Mouse (Mus musculus) left cerebral cortex, postnatal 4 days (tissue): Measurements from ENCODE around the gene Ccdc124. TPM values are rescaled to one million over a fixed set of nuclear protein-coding genes. Genes with fewer than 3 reads are reported as not detected.

Experiments used
- DNase-seq: peaks from one replicate; pipeline ENCODE4 v3.0.0-alpha.2; 2022
- intact Hi-C: fragments of 180-260 bp; cut with DNase I; formaldehyde crosslinking; loops from one replicate; pipeline ENCODE4 v1.15.1; 2025
- total RNA-seq, 2 experiments: library from RNA; stranded (reverse); gene quantifications; 2 replicates each; pipeline ENCODE4 v1.2.3; 2021

Gene Ccdc124
- total RNA-seq, 2 experiments from 2014 or later = 86.2 to 89.3 TPM

DNA sequence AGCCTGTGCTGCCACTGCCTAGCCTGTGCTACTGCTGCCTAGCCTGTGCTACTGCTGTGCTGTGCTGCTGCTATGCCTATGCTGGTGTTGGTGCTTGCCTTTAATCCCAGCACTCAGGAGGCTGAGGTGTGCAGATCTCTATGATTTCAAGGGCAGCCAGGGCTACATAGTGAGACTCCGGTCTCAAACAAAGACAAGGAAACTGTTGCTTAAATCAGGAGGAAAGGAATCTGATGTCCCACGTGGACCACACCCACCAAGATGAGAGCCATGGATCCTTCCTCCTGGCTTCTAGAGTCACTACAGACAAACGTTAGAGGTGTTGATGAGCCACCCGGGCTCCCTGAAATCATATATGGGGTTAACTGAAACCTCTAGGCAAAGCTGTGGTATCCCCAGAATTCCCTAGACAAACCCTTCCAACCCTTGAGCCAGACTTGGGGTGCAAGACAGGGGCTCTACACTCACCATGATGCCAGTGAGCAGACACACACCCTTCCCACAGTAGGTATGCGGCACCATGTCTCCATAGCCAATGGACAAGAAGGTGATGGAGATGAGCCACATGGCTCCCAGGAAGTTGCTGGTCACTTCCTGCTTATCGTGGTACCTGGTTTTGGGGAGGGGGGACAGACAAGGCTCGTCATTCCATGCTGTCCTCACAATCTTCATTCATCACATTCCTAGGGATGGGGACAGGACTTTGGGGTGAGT is 23.4 kb downstream of the Ccdc124 start:
- intact Hi-C loops = no loop called here
- no peak for DNase-seq

DNA sequence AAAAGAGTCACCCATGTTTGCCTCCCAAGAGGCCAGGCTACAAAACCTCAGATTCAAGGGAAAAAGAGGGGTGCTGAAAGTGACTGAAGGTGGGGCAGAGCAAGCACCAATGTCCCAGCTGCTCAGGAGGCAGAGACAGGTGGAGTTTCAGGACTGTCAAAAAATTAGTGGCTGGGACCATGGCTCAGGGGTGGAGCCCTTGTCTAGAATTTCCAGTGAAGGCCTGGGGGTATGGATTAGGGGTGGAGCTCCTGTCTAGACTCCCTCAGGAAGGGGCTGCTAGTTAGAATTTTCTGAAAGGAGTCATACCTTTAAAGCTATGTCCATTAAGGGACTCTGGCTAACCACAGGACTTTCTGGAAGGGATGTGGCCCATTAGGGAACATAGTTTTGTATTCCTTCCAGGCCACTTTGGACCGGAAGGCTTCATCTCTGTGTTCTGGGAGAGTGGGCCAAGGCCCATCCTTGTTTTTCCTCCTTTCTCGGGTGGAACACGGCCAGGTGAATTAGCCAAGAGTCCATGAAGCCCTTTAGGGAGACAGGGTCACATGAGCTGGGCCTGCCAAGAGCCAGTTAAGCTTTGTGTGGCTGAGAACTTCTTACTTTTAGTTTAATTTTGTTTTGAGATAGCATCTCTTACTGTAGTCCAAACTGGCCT is 24.3 kb downstream of the Ccdc124 start:
- DNase-seq = no peak
- intact Hi-C loops = no loop called here

GRCm38 (mm10) chr8:70846371-70847154 is 27.2 kb downstream of the Ccdc124 start:
- no peak for DNase-seq
- intact Hi-C loops = no loop called here

DNA sequence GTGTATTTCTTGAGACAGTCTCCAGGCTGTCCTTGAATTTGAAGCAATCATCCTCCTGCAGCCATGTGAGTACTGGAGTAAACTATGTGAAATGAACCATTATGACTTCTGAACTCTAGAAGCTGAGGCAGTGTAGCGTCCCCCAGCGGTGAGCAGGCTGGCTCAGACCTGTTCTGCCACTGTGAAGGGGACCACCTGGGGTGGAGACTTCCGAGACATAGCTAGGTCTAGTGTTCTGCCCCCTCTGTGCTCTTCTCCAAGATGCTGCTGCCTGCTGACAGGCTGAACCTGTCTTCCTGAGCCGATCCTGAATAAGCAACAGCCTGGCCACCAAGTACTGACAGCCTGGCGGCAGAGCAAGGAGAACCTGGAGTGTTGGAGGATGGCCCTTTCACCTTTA is 28.6 kb downstream of the Ccdc124 start:
- intact Hi-C loops = no loop called here
- no peak for DNase-seq

DNA sequence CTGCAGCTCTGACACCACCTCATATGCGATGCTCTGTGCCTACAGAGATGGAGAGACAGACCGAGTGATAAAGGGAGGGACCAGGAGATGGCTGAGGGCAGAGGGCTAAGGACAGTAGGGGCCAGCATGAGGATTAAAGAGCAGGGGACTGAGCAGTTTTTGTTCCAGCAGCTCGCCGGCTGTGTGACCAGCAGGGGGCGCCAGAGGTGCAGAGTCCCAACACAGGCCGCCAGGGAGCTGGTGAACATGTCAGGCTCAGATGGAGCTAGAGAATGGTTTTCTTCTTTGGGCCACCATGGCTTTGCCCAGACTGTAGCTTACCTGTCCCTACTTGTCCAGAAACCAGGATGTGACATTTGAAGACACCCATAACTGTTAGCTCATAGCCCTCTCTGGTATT is 29.2 kb downstream of the Ccdc124 start:
- intact Hi-C loops = loop anchor here (5.0 kb wide), 1 partner anchor 122 kb away; the partner anchor contains the start of gene Pde4c

GRCm38 (mm10) chr8:70843941-70844340 is 29.8 kb downstream of the Ccdc124 start:
- DNase-seq = no peak
- intact Hi-C loops = loop anchor here (5.0 kb wide), 1 partner anchor 122 kb away; the partner anchor contains the start of gene Pde4c

More for the DNA sequence above, 29.2 kb downstream of the Ccdc124 start:
- DNase-seq = peak; percentile 93

GRCm38 (mm10) chr8:70843214-70843773 is 30.4 kb downstream of the Ccdc124 start:
- intact Hi-C loops = loop anchor here (5.0 kb wide), 1 partner anchor 121 kb away; the partner anchor contains the start of gene Pde4c
- DNase-seq = no peak

DNA sequence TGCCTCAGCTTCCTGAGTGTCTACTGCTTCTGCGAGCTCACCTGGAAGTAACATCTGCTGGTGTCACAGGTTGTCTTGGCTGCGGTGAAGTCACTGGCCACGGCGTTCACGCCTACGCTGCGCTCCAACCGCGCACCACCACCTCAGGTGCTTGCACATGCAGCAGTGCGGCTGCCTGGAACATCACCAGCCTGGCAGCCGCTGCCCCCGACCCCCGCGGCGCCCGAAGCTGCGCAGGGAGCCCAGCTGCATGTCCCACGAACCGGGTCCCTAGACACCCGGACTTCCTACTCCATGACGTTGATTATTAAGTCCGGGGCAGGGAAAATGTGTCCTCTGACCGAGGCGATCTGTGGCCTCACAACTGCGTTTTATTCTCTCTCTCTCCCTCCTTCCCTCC is 31.3 kb downstream of the Ccdc124 start:
- intact Hi-C loops = loop anchor here (5.0 kb wide), 1 partner anchor 120 kb away; the partner anchor contains the start of gene Pde4c
- no peak for DNase-seq

- intact Hi-C loops = loop anchor here (5.0 kb wide), 1 partner anchor 119 kb away; the partner anchor contains the start of gene Pde4c
- peak; percentile 87 for DNase-seq
Observed at GRCm38 (mm10) chr8:70841147-70842072, 32.3 kb downstream of the Ccdc124 start.

- no peak for DNase-seq
- intact Hi-C loops = loop anchor here (5.0 kb wide), 1 partner anchor 118 kb away; the partner anchor contains the start of gene Pde4c
Observed at GRCm38 (mm10) chr8:70840590-70840989, 33.1 kb downstream of the Ccdc124 start.

GRCm38 (mm10) chr8:70839408-70840351 is 34.1 kb downstream of the Ccdc124 start, which contains the start of gene Arrdc2:
Gene Arrdc2, minus strand, starts transcription at chr8:70839720.
- intact Hi-C loops = loop anchor here (5.0 kb wide), 1 partner anchor 117 kb away; the partner anchor contains the start of gene Pde4c
- peak; percentile 100 for DNase-seq

DNA sequence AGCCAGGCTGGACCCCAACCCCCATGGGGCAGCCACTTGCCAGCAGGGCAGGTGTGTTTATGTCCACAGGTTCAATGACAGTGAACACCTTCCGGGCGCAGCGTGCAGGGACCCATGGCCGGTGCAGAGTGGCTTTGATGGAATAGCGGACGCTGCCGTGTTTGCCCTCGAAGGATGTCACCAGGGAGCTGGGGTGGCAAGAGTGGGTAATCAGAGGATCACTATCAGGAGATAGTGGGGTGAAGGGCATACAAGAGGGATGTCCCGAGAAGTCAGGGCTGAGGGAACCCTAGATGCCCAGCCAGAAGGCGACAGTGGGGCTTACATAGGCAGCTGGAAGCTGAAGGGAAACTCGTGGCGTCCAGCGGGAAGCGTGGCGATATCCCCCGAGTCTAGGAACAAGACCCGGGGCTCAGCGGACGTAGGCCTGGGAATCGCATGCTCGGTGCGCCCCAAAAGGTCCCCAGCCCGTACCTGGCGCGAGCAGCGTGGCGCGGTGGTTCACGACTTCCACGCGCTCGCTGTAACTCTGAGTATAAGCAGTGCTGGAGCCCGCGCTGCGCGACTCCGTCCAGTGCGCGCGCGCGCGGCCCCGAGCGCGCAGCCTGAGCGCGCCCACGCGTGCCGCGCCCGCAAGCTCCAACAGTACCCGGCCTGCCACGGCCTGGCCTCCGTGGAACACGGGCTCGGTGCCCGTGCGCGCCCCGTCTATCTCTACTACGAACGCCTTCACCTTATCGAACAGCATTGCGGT is 34.9 kb downstream of the Ccdc124 start:
- intact Hi-C loops = no loop called here
- DNase-seq = no peak

DNA sequence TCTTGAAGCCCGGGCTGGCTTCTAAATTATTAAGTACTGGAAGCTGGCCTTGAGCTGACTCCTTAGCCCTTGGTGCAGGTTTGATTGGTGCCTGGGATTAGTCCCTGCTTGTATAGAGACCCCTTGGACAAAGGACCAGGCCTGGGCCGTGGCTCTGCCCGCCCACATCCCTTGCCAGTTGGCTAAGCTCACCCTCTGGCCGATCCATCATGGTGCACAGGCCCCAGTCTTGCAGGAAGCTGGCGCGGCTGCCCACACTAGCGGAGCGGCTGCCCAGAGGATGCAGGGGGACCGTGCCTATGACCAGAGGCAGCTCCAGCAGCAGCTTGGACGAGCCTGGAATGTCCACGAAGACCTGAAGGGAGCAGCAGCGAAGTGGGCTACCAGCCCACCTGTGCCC is 37.1 kb downstream of the Ccdc124 start:
- intact Hi-C loops = no loop called here
- DNase-seq = no peak

- no peak for DNase-seq
- intact Hi-C loops = no loop called here
Observed at GRCm38 (mm10) chr8:70834071-70834470, 39.7 kb downstream of the Ccdc124 start.

DNA sequence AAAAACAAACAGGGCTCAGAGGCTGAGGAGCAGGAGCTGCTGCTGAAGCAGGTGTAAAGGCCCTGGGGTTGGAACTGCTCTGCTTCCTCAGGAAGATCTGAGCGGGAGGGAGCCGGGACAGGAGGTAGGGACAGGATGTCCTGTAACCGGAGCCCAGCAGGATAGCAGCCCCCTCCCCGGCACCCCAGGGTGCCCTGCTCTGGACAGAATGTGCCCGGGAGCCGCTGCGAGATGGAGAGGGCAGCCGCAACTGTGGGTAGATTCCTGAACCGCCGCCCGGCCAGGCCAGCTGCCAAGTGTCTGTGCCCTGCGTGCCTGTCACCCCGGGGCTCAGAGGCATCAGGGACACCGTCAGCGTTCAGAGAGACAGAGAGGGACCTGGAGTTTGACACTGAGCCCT is 40.2 kb downstream of the Ccdc124 start:
- intact Hi-C loops = no loop called here
- DNase-seq = peak; percentile 43

DNA sequence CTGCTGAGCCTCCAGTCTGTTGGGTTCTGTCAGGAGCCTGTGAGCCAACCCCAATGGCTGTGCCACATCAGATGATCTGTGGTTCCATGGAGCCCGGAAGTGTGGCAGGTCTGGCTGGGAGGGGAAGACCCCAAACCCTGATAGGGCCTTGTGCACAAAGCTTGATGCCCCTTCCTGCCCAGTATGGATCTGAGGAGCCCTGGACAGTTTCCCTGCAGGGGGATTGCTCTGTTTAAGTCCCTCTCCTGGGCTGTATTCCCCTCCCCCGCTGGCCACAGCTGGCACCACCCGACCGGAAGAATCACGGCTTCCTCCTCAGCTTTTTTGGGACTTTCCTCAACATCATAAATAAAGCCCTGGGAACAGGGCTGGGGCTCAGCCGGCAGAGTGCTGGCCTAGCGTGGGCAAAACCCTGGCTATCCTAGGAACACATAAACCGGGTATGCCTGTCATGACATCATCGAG is 40.7 kb downstream of the Ccdc124 start:
- intact Hi-C loops = no loop called here
- DNase-seq = no peak

- no peak for DNase-seq
- intact Hi-C loops = no loop called here
Observed at GRCm38 (mm10) chr8:70832371-70832770, 41.4 kb downstream of the Ccdc124 start.

DNA sequence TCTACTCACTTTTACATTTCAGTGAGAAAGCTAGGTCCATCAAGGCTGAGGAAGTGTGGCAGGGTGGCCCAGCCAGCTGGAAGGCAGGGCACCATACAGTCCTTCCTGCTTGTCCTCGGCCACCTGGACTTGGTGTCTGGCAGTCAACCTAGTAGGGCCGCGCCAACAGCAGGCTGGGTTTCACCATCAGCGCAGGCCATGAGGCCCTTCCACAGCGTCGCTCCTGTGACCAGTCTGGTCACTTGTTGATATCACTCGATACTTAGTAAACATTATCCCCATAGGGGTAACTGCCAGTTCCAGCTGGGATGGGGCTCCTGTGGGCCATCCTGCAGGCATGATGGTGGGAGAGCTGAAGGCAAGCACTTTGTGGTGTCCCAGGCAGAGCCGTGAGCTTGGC is 42.2 kb downstream of the Ccdc124 start:
- intact Hi-C loops = no loop called here

More for the DNA sequence above, 42.2 kb downstream of the Ccdc124 start:
- DNase-seq = no peak
